Mouse (Mus musculus) CD8-positive naive resting alpha-beta T cell, adult 57 days (primary cell): ENCODE data around the gene Pan2. TPM values are rescaled to one million over a fixed set of nuclear protein-coding genes. Genes with fewer than 3 reads are reported as not detected.

ENCODE experiments used
- total RNA-seq: library from RNA; stranded (reverse); gene quantifications from one replicate; pipeline ENCODE4 v1.2.4, GENCODE M21; 2023

Pan2 gene
- total RNA-seq, result 45.0 TPM

GRCm38 (mm10) chr10:128303126-128304021 lies at the start of gene Pan2:
Pan2 (plus strand) TSS chr10:128303335.

GRCm38 (mm10) chr10:128253677-128254255 lies 49.4 kb upstream of the Pan2 start, which contains the start of gene Apon:
Apon (plus strand) TSS chr10:128254096.

GRCm38 (mm10) chr10:128268371-128268770 lies 34.8 kb upstream of the Pan2 start, which contains the start of gene Apof:
Apof (plus strand) TSS chr10:128268671.

GRCm38 (mm10) chr10:128270287-128270841 lies 32.8 kb upstream of the Pan2 start, which contains the start of gene Stat2:
Stat2 (plus strand) TSS chr10:128270559.

GRCm38 (mm10) chr10:128298702-128299171 lies 4.4 kb upstream of the Pan2 start, which contains the start of gene Il23a:
Il23a (minus strand) TSS chr10:128298752.

GRCm38 (mm10) chr10:128322141-128323108 lies 19.3 kb downstream of the Pan2 start, which contains the start of gene Cnpy2:
Cnpy2 (plus strand) TSS chr10:128322459.

GRCm38 (mm10) chr10:128337306-128338181 lies 34.4 kb downstream of the Pan2 start, which contains the start of gene Cs:
Cs (plus strand) TSS chr10:128337734.

GRCm38 (mm10) chr10:128368402-128369217 lies 65.5 kb downstream of the Pan2 start, which contains the start of gene Coq10a:
Coq10a (minus strand) TSS chr10:128368997.

Other genes with a start within 250 kb of the Pan2 start
- gene Ptges3, start 244.4 kb upstream of the Pan2 start, total RNA-seq, result 118 TPM
- gene Atp5b, start 220.1 kb upstream of the Pan2 start, total RNA-seq, result 629 TPM
- 104 TPM for gene Baz2a, start 211.8 kb upstream of the Pan2 start, total RNA-seq
- gene Rbms2, start 123.0 kb upstream of the Pan2 start, total RNA-seq, result 37.2 TPM
- 0.86 TPM for gene Gls2, start 108.9 kb upstream of the Pan2 start, total RNA-seq
- gene Spryd4, start 91.5 kb upstream of the Pan2 start, total RNA-seq, result 14.0 TPM
- not detected for gene Mip, start 77.5 kb upstream of the Pan2 start, total RNA-seq
- gene Timeless, start 71.3 kb upstream of the Pan2 start, total RNA-seq, result 37.2 TPM
- gene Apon, start 49.2 kb upstream of the Pan2 start, total RNA-seq, result not detected
- gene Apof, start 34.7 kb upstream of the Pan2 start, total RNA-seq, result not detected
- 59.1 TPM for gene Stat2, start 32.8 kb upstream of the Pan2 start, total RNA-seq
- gene Il23a, start 4.6 kb upstream of the Pan2 start, total RNA-seq, result not detected
- gene Cnpy2, start 19.1 kb downstream of the Pan2 start, total RNA-seq, result 19.0 TPM
- 82.2 TPM for gene Cs, start 34.4 kb downstream of the Pan2 start, total RNA-seq
- 22.3 TPM for gene Coq10a, start 65.7 kb downstream of the Pan2 start, total RNA-seq
- gene Ankrd52, start 73.8 kb downstream of the Pan2 start, total RNA-seq, result 50.4 TPM
- not detected for gene Slc39a5, start 97.9 kb downstream of the Pan2 start, total RNA-seq
- gene Nabp2, start 108.2 kb downstream of the Pan2 start, total RNA-seq, result 41.9 TPM
- gene Rnf41, start 108.3 kb downstream of the Pan2 start, total RNA-seq, result 28.7 TPM
- gene Smarcc2, start 155.9 kb downstream of the Pan2 start, total RNA-seq, result 114 TPM
- 626 TPM for gene Myl6, start 190.8 kb downstream of the Pan2 start, total RNA-seq
- not detected for gene Myl6b, start 195.3 kb downstream of the Pan2 start, total RNA-seq
- gene Esyt1, start 222.5 kb downstream of the Pan2 start, total RNA-seq, result 290 TPM
- 33.3 TPM for gene Zc3h10, start 244.4 kb downstream of the Pan2 start, total RNA-seq
- gene Rpl41, start 246.0 kb downstream of the Pan2 start, total RNA-seq, result 4,677 TPM